Mouse (Mus musculus) adrenal gland, adult (tissue): Measurements from ENCODE around the gene Kcnh8.

Experiments
- DNase-seq, 2 experiments: peaks; one replicate each; pipeline ENCODE4 v3.0.0; 2022 to 2023; ENCODE audit warnings: low spot score in 1 of 2; ENCODE audit not compliant: inconsistent age in 2 of 2

Gene Kcnh8

GRCm38 (mm10) chr17:52602093-52602780, at the start of gene Kcnh8:
TSS of gene Kcnh8 (plus strand) at chr17:52602709.
- DNase-seq, result no peak

GRCm38 (mm10) chr17:52559961-52560720, 42.4 kb upstream of the Kcnh8 start:
- DNase-seq, result peak; percentile 40 to 83

GRCm38 (mm10) chr17:52565467-52566155, 36.9 kb upstream of the Kcnh8 start:
- DNase-seq, result no peak

DNA sequence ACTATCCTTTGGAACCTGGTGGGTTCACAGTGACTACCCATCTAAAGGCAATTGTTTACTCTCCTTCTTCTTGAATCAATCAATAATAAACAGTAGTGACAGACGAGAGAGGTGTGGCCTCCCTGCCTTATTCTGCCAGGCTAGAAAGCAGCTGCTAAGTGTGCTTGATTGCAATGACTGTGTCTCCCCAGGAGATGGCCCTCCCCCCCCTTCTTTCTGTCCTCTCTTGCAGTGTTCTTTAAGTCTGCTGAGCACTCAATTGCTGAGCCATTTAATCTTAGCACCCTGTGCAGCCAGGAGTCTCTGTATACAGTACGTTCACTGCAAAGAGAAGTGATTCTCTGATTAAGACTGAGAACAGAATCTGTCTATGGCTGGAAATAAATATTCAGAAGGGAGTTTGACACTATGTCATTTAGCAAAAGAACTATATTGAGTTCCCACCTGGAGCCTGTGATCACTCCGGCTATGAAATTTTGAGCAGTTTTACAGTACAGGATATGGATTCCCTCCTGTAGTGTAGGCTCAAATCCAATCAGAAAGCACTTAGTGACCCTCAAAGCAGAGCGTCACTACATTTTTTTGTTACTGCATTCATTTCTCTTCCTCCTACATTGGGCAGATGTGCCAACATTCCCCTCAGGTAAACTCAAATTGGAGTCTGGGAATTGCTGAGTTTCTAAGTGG, 32.8 kb upstream of the Kcnh8 start:
- no peak for DNase-seq

GRCm38 (mm10) chr17:52572229-52572628, 30.3 kb upstream of the Kcnh8 start:
- no peak for DNase-seq

DNA sequence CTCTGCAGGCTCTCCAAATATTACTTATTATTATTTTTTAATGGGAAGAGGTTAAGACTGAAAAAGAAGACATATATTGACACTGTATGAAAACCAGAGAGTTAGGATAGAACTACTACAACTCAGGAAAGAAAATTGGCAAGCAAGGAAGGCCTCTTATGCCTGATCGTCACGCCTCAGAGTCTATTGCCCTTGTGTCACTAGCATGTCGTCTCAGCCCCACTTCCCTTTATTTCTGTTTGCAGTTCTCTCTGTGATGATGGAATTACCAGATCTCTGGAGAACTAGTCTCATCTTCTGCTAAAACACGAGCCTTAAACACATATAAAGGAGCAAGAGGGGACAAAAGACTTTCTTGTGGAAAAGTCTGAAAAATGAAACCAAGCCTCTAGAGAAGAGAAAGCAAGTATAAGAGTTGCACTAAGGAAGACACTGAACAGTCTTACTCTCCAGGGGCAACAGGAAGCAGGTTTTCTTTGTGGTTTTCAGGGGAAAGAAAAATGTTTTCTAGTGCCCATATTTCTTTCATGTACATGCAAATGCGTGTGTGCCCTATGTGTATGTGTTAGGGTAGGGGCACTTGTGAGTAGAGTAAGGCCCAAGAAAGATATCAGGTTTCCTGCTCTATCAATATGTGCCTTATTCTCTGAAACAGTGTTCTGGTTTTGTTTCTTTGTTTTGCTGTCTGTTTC, 10.9 kb upstream of the Kcnh8 start:
- no peak for DNase-seq

- DNase-seq, result no peak
These were observed 3.4 kb upstream of the Kcnh8 start for GRCm38 (mm10) chr17:52599141-52599540.

- DNase-seq, result peak; percentile 31 to 50
These were observed 1.6 kb upstream of the Kcnh8 start for GRCm38 (mm10) chr17:52600882-52601371.

DNA sequence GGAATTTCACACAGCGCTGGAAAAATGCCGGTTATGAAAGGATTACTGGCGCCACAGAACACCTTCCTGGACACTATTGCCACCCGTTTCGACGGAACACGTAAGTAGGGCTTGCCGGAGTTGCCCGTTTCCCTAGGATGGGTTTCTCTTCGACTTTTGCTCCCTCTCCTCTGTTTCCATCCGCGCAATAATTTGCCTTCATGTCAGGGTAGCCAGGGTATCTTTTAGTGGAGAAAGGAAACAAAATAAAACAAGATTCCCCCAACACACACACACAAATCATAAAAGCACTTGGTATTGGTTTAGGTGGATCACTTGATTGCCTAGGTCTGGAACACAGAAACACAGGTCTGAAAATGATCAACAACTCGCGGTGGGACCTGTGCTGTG, 267 bp downstream of the Kcnh8 start:
- DNase-seq, result no peak

DNA sequence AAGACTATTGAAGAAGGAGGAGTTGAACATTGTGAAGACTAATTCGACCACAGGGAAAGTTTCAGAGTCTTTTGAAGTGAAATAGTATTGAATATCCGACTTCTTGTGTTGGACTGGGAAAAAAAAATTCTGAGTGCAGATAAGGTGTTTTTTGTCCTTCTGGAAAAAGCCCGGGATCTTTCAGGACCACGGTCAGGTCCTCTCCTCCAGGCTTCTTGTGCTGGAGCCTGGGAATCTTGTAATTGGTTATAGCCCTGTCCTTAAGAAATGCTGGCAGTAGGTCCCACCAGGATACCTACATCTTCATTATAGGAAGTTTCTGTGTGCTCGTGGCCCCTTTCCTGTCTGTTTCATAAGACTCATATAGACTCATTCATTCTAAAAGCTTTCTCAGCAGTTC, 902 bp downstream of the Kcnh8 start:
- DNase-seq, result peak in 1 of 2 experiments; percentile 22

DNA sequence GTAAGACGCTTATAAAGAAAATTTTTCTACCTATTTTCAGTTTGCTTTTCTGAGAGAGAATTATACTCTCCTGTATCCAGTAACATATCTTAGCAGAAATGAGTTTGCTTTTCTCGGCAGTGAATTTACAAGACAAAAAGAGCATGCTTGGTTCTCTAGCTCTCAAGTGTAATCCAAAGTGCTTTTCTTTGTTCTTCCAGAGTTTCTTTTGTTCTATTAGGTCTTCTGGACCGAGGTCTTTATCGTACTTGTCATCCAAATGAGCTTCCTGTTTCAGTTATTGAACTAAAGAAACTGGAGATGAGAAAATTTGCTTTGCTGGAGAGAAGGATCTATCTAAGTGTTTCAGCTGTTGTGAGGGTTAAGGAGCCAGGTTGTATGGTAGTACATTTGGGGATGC, 8.9 kb downstream of the Kcnh8 start:
- DNase-seq, result no peak

GRCm38 (mm10) chr17:52649186-52649585, 46.7 kb downstream of the Kcnh8 start:
- DNase-seq, result no peak

DNA sequence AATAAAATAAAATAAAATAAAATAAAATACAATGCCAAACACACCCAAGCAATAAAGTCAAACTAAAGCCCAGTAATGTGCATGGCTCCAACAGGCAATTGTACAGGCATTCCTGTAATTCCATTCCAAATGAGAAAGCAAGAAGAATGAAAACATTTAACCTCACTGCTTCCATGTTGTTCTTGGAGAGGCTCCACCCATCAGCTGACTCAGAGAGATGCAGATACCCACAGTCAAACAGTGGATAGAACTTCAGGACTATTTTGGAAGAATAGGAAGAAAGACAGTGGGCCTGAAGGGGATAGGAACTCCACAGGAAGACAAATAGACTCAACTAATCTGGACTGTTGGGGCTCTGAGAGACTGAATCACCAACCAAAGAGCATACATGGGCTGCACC, 89.5 kb downstream of the Kcnh8 start:
- DNase-seq, result no peak

GRCm38 (mm10) chr17:52701944-52702343, 99.4 kb downstream of the Kcnh8 start:
- no peak for DNase-seq

GRCm38 (mm10) chr17:52712319-52712718, 109.8 kb downstream of the Kcnh8 start:
- DNase-seq, result peak; percentile 5 to 19

- DNase-seq, result no peak
These were observed 119.7 kb downstream of the Kcnh8 start for GRCm38 (mm10) chr17:52722214-52722613.

DNA sequence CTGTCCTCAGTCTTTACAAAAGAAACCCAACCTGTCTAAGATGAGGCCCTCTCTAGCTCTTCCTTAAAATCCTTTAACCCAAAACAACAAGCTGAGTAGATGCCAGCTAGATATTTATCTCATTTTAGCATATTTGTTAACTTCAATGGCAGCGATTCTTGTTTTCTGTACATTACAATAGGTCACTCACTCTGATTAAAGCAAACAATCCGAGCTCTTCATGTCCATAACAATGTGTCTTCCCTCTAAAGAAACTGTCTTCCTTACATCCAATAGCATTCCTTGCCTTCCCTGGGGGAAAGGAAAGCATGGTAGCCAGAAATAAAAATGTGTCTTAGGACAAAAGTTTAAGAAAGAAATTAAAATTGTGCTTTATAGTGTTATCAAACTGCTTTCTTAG, 126.3 kb downstream of the Kcnh8 start:
- DNase-seq, result no peak

DNA sequence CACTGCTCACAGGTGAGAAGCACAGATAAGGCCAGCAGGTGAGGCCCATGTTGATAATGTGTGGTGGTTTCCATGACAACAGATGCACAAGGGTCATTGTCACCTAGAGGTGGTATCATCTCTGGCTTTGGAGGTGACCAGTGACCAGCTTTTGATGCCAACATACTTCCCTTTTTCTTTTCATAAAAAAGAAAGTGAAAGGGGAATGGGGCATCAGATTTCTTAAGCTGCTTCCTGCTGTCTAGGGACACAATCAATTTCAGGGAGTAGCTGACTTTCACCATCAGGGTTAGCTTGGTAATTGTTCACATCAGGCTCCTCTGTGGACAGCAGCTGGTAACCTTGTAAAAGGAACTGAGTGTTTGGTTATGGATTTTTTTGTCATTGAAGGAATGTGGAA, 135.9 kb downstream of the Kcnh8 start:
- DNase-seq, result no peak

DNA sequence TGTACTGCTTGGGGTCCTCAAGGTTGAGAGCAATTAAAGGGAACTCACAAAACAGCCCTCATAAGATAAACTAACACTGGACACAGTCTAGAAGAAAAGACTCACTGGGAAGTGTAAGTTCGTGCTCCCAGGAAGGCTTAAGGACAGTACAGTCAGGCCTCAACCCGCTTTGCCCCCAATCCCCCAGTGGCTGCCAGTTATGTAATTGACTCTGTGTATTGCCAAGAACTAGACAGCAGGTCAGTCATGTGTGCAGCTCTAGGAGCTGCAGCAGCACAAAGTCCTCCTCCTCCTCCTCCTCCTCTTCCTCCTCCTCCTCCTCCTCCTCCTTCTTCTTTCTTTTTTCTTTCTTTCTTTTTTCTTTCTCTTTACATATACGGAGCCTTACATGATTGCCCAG, 185.6 kb downstream of the Kcnh8 start:
- peak in 1 of 2 experiments; percentile 48 for DNase-seq

GRCm38 (mm10) chr17:52804463-52804862, 202.0 kb downstream of the Kcnh8 start:
- no peak for DNase-seq

GRCm38 (mm10) chr17:52810773-52811172, 208.3 kb downstream of the Kcnh8 start:
- DNase-seq, result peak in 1 of 2 experiments; percentile 27
